Mouse (Mus musculus) cerebellum, postnatal 4 days (tissue): ENCODE measurements around the gene Mrrf.
A peak's percentile ranks its signal among the peaks of the same experiment; 100 is the strongest.

Experiments used
- DNase-seq, 2 experiments: peaks; one replicate each; pipeline ENCODE4 v3.0.0; 2022; ENCODE audit warnings: low spot score in 2 of 2, mixed read lengths in 1 of 2

The Mrrf gene

GRCm38 (mm10) chr2:36136300-36136941 lies at the start of gene Mrrf, which contains the start of gene Rbm18:
Gene Mrrf, plus strand, starts transcription at chr2:36136389.
Gene Rbm18, minus strand, starts transcription at chr2:36136773.
- peak; percentile 82 to 94 for DNase-seq

- DNase-seq = no peak
These were observed 47.0 kb upstream of the Mrrf start for GRCm38 (mm10) chr2:36089190-36089589.

GRCm38 (mm10) chr2:36090853-36091741 lies 45.1 kb upstream of the Mrrf start:
- DNase-seq = peak in 1 of 2 experiments; percentile 42

- no peak for DNase-seq
These were observed 43.4 kb upstream of the Mrrf start for GRCm38 (mm10) chr2:36092748-36093147.

- DNase-seq = no peak
These were observed 42.9 kb upstream of the Mrrf start for GRCm38 (mm10) chr2:36093301-36093700.

GRCm38 (mm10) chr2:36093914-36094475 lies 42.2 kb upstream of the Mrrf start:
- DNase-seq = no peak

- DNase-seq = no peak
These were observed 38.9 kb upstream of the Mrrf start for GRCm38 (mm10) chr2:36097129-36097815.

- no peak for DNase-seq
These were observed 38.2 kb upstream of the Mrrf start for GRCm38 (mm10) chr2:36098021-36098420.

- DNase-seq = no peak
These were observed 36.5 kb upstream of the Mrrf start for GRCm38 (mm10) chr2:36099739-36100138.

- DNase-seq = no peak
These were observed 34.2 kb upstream of the Mrrf start for GRCm38 (mm10) chr2:36101866-36102558.

- DNase-seq = no peak
These were observed 33.6 kb upstream of the Mrrf start for GRCm38 (mm10) chr2:36102559-36102946.

- no peak for DNase-seq
These were observed 33.1 kb upstream of the Mrrf start for GRCm38 (mm10) chr2:36103069-36103554.

- no peak for DNase-seq
These were observed 32.4 kb upstream of the Mrrf start for GRCm38 (mm10) chr2:36103555-36104367.

- DNase-seq = no peak
These were observed 31.7 kb upstream of the Mrrf start for GRCm38 (mm10) chr2:36104436-36104955.

GRCm38 (mm10) chr2:36104956-36105741 lies 31.0 kb upstream of the Mrrf start, which contains the start of gene Lhx6:
Gene Lhx6, minus strand, starts transcription at chr2:36105408.
- DNase-seq = no peak

GRCm38 (mm10) chr2:36108615-36109014 lies 27.6 kb upstream of the Mrrf start:
- DNase-seq = no peak

GRCm38 (mm10) chr2:36112632-36113031 lies 23.6 kb upstream of the Mrrf start:
- no peak for DNase-seq

- no peak for DNase-seq
These were observed 9.3 kb upstream of the Mrrf start for GRCm38 (mm10) chr2:36126795-36127429.

- DNase-seq = no peak
These were observed 8.2 kb upstream of the Mrrf start for GRCm38 (mm10) chr2:36127973-36128372.
